Mouse (Mus musculus): ENCODE results near the gene Frmd4b. TPM values are rescaled to one million over a fixed set of nuclear protein-coding genes. Genes with fewer than 3 reads are reported as not detected.

Frmd4b gene
- total RNA-seq, 2 experiments from 2014 or later: 21.6 to 24.3 TPM

DNA sequence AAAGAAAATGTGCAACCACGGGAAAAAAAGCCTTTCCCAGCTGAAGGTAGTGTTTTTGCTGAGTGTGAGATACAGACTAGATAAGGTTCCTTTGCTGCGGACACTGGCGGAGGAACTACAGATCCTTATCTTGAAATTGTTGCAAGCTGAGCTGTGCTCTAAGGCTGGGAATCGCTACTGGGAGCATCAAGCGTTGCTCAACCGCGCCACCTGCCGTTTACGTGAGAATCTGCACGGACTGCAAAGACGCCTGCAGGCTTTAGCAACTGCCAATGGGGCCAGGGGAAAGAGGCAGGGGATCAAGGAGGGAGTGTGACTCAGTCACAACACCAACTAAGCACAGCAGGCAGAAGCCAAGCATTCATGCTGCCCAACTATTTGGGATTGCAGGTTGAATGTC lies 94.2 kb downstream of the Frmd4b start:
- intact Hi-C loops (cut with DNase I): loop anchor here (1.0 to 10.0 kb wide), 6 partner anchors 66 to 482 kb away; no protein-coding TSS in a partner anchor

DNA sequence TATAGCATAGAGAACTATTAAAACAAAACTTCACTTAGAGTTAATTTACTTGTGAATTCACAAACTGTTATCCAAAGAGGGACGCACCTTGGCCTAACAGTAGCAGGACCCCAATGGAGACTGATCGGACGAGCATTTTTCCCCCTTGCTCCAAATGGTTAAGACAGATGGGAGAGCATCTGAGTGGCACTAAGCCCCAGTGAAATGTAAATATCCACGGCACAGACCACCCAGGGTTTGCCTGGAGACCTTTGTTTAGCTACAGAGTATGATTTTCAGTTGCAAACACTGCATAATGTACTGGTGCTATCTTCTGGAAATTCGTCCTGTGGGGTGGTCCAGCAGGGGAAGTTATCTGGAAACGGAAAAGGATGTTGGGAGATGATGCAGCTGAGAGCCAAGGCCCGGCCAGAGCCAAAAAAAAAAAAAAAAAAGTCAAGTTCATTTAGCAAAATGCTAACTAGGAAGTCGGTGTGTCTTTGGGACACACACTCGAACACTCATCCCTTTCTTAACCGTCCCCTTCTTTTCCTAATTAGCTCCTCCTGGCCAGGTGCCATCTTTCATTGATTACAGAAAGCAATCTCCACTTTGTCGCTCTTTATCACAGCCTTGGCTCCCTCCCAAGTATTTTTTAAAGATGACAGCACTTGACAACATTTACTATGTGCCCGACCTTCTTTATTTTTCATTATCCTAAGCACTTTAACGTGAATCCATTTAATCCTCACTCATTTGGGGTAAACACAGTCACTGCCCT lies 95.9 kb downstream of the Frmd4b start:
- intact Hi-C loops (cut with DNase I): loop anchor here (2.0 to 10.0 kb wide), 3 partner anchors 65 to 483 kb away; no protein-coding TSS in a partner anchor
- peak; percentile 40 to 41 for DNase-seq

More for the DNA sequence above, 94.2 kb downstream of the Frmd4b start:
- DNase-seq: peak; percentile 83 to 91

- DNase-seq: no peak
- intact Hi-C loops (cut with DNase I): loop anchor here (10.0 kb wide), 1 partner anchor 484 kb away; no protein-coding TSS in a partner anchor
Measured at GRCm38 (mm10) chr6:97520566-97520965, 96.8 kb downstream of the Frmd4b start.

- intact Hi-C loops (cut with DNase I): no loop called here
- DNase-seq: no peak
Measured at GRCm38 (mm10) chr6:97519553-97519952, 97.8 kb downstream of the Frmd4b start.

DNA sequence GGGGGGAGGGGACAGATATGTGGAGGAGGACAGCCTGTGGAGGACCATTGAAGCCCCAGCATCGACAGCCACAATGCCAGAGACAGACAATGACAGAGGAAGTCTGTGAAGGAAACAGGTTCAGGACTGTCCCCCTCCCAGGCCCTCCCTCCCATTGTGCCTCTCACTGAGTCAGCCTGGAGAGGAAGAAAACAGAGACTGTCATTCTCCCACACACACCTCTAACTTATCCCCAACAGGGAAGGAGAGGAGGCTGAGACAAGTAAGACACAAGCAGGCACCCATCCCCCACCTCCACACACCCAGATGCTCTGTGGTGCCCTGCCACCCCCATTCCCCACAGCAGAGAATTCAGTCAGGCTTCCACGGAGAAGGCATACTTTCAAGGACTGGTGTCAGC lies 98.9 kb downstream of the Frmd4b start:
- DNase-seq: peak; percentile 19 to 24
- intact Hi-C loops (cut with DNase I): no loop called here

DNA sequence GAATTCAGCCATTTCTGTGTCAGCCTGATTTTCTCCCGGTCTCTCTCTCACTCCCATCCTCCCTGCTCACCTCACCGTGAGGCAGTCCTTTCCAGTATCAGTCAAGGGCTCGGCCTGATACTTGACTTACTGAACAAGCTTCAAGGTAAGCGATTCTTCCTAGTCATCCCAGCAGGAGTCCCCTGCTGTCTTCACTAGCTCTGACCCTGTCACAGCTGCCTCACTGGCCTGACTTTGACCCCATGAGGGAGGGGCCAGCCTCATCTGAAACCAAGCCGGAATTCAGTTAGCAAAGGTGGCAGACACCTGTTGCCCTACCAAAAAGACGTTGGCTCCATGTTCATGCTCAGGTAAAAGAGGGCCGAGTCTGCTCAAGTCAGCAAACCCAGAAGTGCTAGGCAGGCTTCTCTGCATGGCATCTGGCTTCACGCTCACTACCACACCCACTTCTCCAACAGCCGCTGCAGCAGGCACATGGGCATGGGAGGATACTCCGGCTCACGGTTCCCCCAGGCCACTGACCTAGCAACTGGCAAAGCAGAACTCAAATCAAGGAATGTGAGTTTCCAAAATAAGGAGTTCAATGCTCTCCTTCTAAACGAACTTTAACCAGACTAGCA lies 99.6 kb downstream of the Frmd4b start:
- no peak for DNase-seq
- intact Hi-C loops (cut with DNase I): no loop called here

- intact Hi-C loops (cut with DNase I): no loop called here
- DNase-seq: no peak
Measured at GRCm38 (mm10) chr6:97516941-97517340, 100.4 kb downstream of the Frmd4b start.

DNA sequence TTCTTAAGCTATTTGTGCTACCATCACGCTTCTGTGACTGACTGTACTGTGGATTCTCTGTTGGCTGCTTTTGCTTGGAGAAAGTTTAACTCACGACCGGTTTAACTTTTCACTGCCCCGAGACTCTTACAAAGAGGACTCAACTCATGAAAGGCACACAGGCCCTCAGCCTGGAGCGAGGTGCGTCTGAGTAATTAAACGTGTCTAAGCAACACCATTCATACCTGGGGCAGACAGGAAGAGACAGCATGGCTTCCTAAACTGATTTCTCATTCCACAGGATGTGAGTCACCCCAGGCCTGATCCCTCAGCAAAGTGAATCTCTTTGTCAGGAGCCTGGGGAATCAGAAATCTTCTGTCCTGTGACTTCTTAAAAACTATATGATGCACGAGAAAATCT lies 106.6 kb downstream of the Frmd4b start:
- intact Hi-C loops (cut with DNase I): no loop called here

DNA sequence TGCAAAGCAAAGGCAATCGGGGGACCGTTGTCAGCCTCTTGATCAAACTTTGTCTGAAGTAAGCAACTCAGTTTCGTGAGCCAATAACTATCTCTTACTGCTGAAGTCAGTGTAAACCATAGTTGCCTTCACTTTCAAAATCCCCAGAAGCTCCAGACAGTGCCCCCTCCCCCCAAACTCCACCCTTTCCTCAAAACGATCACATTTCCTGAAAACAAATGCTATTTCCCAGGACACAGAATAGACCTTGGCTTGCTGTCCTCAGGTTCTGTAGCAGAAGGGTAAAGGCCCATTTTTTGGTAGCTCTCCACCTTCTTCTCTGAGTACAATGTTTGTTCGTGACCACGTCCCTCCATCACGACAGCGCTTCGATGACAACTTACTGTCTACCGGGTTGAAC lies 107.9 kb downstream of the Frmd4b start:
- DNase-seq: no peak
- intact Hi-C loops (cut with DNase I): no loop called here

More for the DNA sequence above, 106.6 kb downstream of the Frmd4b start:
- no peak for DNase-seq

- intact Hi-C loops (cut with DNase I): no loop called here
- no peak for DNase-seq
Measured at GRCm38 (mm10) chr6:97508480-97508879, 108.9 kb downstream of the Frmd4b start.

GRCm38 (mm10) chr6:97507893-97508292 lies 109.4 kb downstream of the Frmd4b start:
- DNase-seq: no peak
- intact Hi-C loops (cut with DNase I): no loop called here

DNA sequence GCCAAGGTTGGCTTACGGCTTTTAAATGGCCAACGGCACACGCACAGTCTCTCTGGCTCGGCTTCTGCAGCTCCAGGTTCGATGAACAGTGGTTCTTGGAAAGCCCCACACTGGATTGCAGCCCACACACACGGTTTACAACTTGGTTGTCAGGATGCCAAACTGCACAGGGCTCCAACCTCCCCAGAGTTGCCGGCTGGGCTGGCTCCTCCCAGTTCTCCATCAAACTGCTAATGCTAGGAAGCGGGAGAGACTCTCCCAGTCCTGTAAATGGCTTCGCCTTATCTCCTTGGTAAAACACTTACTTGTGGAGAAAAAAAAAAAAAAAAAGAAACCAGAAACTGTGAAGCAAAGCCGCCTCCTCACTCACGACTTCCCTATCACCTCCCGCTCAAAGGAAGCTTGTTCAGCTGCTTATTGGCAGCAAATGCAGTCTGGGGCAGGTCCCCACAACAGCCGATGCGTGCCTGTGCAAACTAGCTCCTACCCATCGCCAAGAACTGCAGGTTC lies 111.1 kb downstream of the Frmd4b start:
- peak; percentile 82 to 86 for DNase-seq
- intact Hi-C loops (cut with DNase I): no loop called here

DNA sequence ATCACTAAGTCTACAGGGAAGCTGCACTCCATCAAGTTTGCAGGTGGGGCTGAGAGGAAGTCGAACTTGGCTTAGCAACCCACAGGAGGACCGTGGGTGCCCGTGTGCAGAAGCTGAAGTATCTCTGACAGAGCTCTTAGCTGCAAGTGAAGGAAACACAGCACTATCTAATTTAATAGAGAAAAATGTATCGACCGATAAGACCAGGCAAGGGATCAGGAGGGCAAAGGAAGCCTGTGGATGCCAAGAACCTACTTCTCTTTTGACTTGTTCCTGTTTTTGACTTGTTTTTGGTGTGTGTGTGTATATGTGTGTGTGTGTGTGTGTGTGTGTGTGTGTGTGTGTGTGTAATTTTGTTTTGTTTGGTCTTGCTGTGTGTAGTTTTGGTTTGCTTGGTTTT lies 112.7 kb downstream of the Frmd4b start:
- intact Hi-C loops (cut with DNase I): loop anchor here (5.0 kb wide), 1 partner anchor 227 kb away; no protein-coding TSS in a partner anchor
- DNase-seq: no peak

- intact Hi-C loops (cut with DNase I): loop anchor here (1.0 to 5.0 kb wide), 2 partner anchors 81 to 224 kb away; no protein-coding TSS in a partner anchor
- no peak for DNase-seq
Measured at GRCm38 (mm10) chr6:97501000-97501399, 116.3 kb downstream of the Frmd4b start.

DNA sequence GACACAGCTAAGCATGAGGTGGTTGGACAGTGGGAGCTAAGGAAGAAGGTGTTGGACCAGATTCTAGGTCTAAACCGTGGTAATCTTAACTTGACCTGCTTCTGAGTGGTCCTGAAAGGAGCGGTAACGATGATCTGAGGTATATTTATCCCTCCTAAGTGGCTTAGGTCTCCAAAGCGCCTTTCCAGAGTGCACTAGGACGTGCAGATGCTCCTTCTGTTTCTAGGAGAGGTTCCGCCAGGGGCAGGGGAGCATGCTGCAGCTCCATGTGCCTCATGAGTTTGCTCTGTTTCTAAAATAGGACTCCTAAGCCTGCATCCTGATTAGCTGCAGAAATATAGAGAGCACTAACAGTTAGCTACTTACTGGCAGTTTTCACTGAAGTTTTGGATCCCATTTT lies 117.1 kb downstream of the Frmd4b start:
- DNase-seq: no peak
- intact Hi-C loops (cut with DNase I): loop anchor here (5.0 kb wide), 1 partner anchor 223 kb away; no protein-coding TSS in a partner anchor

DNA sequence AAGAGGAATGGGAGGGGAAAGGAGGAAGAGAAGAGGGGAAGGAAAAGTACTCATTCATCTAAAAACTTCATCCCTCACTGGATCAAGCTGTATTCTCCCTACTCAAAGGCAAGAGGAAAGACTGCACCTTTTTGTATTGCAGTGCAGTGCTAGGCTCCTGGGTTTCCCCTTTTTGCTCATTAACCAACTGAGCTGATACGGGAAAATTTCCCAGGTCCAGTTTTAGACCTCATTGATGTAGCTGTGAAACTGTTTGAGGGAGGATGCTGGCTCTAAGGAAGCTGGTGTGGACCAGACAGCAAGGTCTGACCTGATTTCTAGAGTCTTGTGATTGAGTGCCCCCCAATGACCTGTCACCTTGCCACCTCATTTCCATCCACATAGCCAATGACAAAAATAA lies 121.3 kb downstream of the Frmd4b start:
- no peak for DNase-seq
- intact Hi-C loops (cut with DNase I): no loop called here

DNA sequence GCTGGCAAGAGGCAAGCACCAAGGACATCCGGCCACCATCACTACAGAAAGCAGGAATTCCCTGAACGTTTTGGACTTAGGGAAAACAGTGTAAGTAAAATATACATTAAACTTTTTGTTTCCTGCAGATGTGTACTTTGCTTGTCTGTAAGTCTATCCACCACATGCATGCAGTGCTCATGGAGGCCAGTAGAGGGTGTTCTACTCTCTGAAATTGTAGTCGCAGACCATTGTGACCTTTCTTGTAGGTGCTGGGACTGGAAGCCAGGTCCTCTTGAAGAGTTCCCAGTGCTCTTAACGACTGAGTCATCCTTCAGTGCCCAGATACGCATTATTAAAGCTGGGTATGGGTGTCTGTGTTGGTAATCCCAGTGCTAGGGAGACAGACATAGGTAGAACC lies 126.3 kb downstream of the Frmd4b start:
- DNase-seq: no peak
- intact Hi-C loops (cut with DNase I): no loop called here

DNA sequence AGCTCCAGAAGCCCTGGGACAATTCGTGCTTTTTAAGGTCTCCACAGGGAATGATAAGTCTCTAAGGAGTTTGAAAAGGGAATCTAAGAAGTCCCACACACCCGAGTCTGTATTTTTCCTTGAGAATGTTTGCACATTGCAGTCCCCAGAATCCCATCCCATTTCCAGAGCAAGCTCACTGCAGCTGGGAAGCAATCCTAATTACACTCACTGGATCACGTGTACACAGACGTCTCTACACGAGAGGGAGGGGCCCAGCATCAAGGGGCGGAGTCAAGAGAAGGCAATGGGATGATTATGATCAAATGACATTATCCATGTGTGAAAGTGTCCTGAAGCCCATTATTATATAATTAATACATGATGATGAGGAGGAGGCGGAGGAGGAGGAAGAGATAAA lies 128.5 kb downstream of the Frmd4b start:
- intact Hi-C loops (cut with DNase I): loop anchor here (5.0 kb wide), 1 partner anchor 67 kb away; no protein-coding TSS in a partner anchor
- no peak for DNase-seq

DNA sequence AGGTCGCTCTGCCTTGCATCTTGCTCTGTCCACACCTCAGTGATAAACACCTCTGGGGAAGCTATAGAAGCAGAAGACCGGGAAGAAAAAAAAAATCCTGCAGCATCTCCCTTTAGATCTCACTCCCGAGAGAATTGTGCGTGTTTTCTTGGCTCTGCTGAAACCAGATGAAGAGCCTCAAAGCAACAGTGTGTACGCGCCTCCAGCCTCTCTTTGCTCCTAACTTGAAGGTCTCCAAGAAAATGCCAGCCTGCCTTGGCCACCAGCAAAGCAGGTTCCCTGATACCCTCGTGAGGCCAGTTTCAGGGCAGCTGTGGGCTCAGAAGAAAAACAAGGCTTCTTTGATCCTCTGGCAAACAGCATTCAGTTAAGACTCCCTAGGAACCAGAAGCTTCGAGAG lies 129.1 kb downstream of the Frmd4b start:
- intact Hi-C loops (cut with DNase I): loop anchor here (5.0 kb wide), 1 partner anchor 66 kb away; no protein-coding TSS in a partner anchor
- no peak for DNase-seq

DNA sequence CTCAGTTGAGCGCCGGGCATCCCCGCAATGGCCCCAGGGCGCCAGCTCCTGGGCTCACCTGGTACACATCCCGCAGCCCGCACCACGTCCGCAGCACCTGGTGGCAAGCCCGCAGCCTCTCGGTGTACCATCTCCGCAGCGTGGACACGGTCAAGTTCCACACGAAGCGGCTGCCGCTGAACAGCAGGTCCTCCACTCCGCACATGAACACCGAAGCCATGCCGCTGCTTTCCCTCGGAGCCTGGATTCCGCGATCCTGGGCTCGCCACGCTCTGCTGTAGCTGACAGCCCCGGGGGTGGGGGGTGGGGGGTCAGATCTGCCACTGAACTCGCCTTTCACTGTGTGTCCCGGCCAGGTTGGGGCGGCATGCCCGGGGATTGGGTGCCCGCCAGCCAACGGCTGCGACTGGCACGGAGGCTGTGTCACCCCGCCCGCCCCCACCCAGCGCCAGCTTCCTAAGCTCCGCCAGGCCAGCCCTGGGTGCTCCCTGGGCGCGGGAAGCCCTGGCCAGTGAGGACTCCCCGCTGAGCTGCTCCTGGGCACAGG lies 129.7 kb downstream of the Frmd4b start:
- peak; percentile 69 to 78 for DNase-seq
- intact Hi-C loops (cut with DNase I): loop anchor here (5.0 kb wide), 1 partner anchor 65 kb away; no protein-coding TSS in a partner anchor

DNA sequence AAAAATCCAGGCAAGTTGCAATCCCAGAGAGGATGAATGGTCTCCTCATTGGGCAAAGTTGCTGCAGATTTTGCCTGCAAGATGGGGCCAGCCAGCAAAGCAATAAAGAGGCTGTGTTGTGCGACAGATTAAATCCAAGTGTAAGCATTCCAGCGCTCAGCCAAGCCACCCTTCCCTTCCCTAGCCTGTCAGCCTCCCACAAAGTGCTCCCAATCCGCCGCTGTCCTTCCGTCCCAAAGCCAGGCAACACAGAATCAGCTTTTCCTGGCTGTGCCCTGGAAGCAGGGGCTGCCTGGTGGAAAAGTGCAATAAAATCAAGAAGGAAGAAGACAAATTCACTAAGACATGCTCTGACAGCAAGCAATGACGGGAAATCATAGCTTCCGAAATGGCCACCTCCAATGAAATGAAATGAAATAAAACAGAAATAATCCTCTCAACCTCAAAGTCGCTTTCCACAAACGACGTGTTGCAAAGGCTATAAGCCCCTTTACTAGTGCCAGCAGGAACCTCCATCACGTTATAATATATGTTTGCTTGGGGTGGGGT lies 130.5 kb downstream of the Frmd4b start:
- intact Hi-C loops (cut with DNase I): loop anchor here (5.0 kb wide), 1 partner anchor 65 kb away; no protein-coding TSS in a partner anchor

More for the DNA sequence above, 130.5 kb downstream of the Frmd4b start:
- peak in 1 of 2 experiments; percentile 30 for DNase-seq
